Mouse (Mus musculus) heart, postnatal 4 days (tissue): ENCODE data around the gene Rab27a. TPM values are rescaled to one million over a fixed set of nuclear protein-coding genes. Genes with fewer than 3 reads are reported as not detected.
A peak's percentile ranks its signal among the peaks of the same experiment; 100 is the strongest.
"Not testable (repeated sequence)": the region's sequence is repeated elsewhere in the genome, so short reads cannot be mapped to it uniquely, and the experiment has no call there.

ENCODE experiments used
- DNase-seq: peaks from one replicate; pipeline ENCODE4 v3.0.0; 2021
- total RNA-seq, 2 experiments: library from RNA; stranded (reverse); gene quantifications; 2 replicates each; pipeline ENCODE4 v1.2.3; 2021

Gene Rab27a
- total RNA-seq, 2 experiments from 2014 or later, result 3.4 to 3.7 TPM

GRCm38 (mm10) chr9:73047906-73048305 is 3.3 kb downstream of the Rab27a start:
- DNase-seq, result no peak

- DNase-seq, result no peak
Observed at GRCm38 (mm10) chr9:73048927-73049326, 4.3 kb downstream of the Rab27a start.

GRCm38 (mm10) chr9:73049833-73050232 is 5.2 kb downstream of the Rab27a start:
- no peak for DNase-seq

- no peak for DNase-seq
Observed at GRCm38 (mm10) chr9:73050606-73051005, 6.0 kb downstream of the Rab27a start.

- DNase-seq, result no peak
Observed at GRCm38 (mm10) chr9:73055441-73055911, 10.8 kb downstream of the Rab27a start.

- no peak for DNase-seq
Observed at GRCm38 (mm10) chr9:73059224-73059623, 14.6 kb downstream of the Rab27a start.

- no peak for DNase-seq
Observed at GRCm38 (mm10) chr9:73063621-73064290, 19.1 kb downstream of the Rab27a start.

GRCm38 (mm10) chr9:73067086-73067485 is 22.4 kb downstream of the Rab27a start:
- no peak for DNase-seq

- no peak for DNase-seq
Observed at GRCm38 (mm10) chr9:73068230-73068679, 23.6 kb downstream of the Rab27a start.

- no peak for DNase-seq
Observed at GRCm38 (mm10) chr9:73068688-73069087, 24.0 kb downstream of the Rab27a start.

- DNase-seq, result no peak
Observed at GRCm38 (mm10) chr9:73070971-73071659, 26.5 kb downstream of the Rab27a start.

- DNase-seq, result no peak
Observed at GRCm38 (mm10) chr9:73072426-73072825, 27.8 kb downstream of the Rab27a start.

GRCm38 (mm10) chr9:73073169-73073568 is 28.5 kb downstream of the Rab27a start:
- no peak for DNase-seq

- DNase-seq, result not testable (repeated sequence)
Observed at GRCm38 (mm10) chr9:73079349-73079748, 34.7 kb downstream of the Rab27a start.

GRCm38 (mm10) chr9:73079801-73080325 is 35.2 kb downstream of the Rab27a start:
- DNase-seq, result no peak

- DNase-seq, result no peak
Observed at GRCm38 (mm10) chr9:73082291-73083000, 37.8 kb downstream of the Rab27a start.

GRCm38 (mm10) chr9:73083956-73084355 is 39.3 kb downstream of the Rab27a start:
- DNase-seq, result no peak

GRCm38 (mm10) chr9:73085845-73086244 is 41.2 kb downstream of the Rab27a start:
- DNase-seq, result no peak

- DNase-seq, result peak; percentile 31
Observed at GRCm38 (mm10) chr9:73087121-73087520, 42.5 kb downstream of the Rab27a start.

GRCm38 (mm10) chr9:73087581-73087980 is 42.9 kb downstream of the Rab27a start:
- DNase-seq, result no peak

GRCm38 (mm10) chr9:73089222-73089920 is 44.7 kb downstream of the Rab27a start:
- no peak for DNase-seq

- no peak for DNase-seq
Observed at GRCm38 (mm10) chr9:73090121-73090520, 45.5 kb downstream of the Rab27a start.
